Mouse (Mus musculus): ENCODE data around the gene S1pr4.

DNA sequence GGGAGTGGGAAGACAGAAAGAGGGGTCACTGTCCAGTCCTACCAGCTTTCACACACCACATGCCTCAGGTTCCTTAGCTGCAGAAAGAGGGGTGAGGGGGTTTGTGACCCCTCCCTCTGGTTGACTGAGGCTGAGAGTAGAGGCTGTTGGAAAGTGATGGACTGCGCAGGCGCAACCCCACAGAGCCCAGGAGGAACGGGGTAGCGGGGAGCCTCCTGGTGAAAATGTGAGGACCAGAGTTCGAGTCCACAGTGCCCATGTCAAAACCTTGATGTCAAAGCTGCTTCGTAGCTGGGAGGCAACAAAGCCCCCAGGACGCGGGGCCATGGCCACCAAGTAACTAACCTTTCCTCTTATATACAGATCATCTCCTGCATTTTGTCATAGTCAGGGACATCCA lies 42.3 kb downstream of the S1pr4 start:
- no peak for TF ChIP-seq CTCF (IDR thresholded peaks at IDR 0.05; ENCODE audit: extremely low read depth, insufficient read length, insufficient replicate concordance, low read depth, low read length)
- TF ChIP-seq POLR2A (IDR thresholded peaks at IDR 0.05; ENCODE audit: low read depth, low read length), result no peak
